Comparison of ENCODE assay signal across 8 mouse cellular contexts in genomic region chr15:99251111-99251510, GRCm38 (mm10). TPM values are rescaled to one million over a fixed set of nuclear protein-coding genes. Genes with fewer than 3 reads are reported as not detected.
DNase-seq lines count a peak whose midpoint lies in the region; ATAC-seq lines count a peak whose summit lies in the region.
"Not testable (repeated sequence)": the region's sequence is repeated elsewhere in the genome, so short reads cannot be mapped to it uniquely, and the experiment has no call there.
"Had no signal": no experiment of that assay in that cellular context is flagged by ENCODE, and none has a peak within 500 bp of the region (broad histone marks: within the 10 kb centered on the region; RNA-seq: fewer than 3 reads in every experiment).

No protein-coding gene starts in this region.

- peak overlapping the region; percentile 97; the same call in 1 of the 2 replicates for H3K27ac ChIP-seq in embryonic facial prominence, embryonic 13.5 days
- peak overlapping the region; percentile 77 for H3K27ac ChIP-seq in heart, embryonic 10.5 days
- H3K27ac ChIP-seq in intestine, embryonic 15.5 days = 0 out of 2 replicates have a peak overlapping the region, but pooled peaks have one; percentile 40
- H3K27ac ChIP-seq in limb, embryonic 10.5 days = peak overlapping the region; percentile 93
- H3K27ac ChIP-seq in lung, embryonic 16.5 days (ENCODE audit: low read length) = not testable (repeated sequence)

- H3K4me1 ChIP-seq in embryonic facial prominence, embryonic 13.5 days = peaks cover 15% of the 10 kb centered on the region
- peaks cover 54% of the 10 kb centered on the region for H3K4me1 ChIP-seq in heart, embryonic 10.5 days
- H3K4me1 ChIP-seq in intestine, embryonic 15.5 days (replicated peaks) = 0 out of 2 replicates have a peak, but pooled peaks cover 13% of the 10 kb centered on the region
- H3K4me1 ChIP-seq in limb, embryonic 10.5 days = peaks cover 21% of the 10 kb centered on the region
- H3K4me1 ChIP-seq in lung, embryonic 16.5 days (replicated peaks; ENCODE audit: control insufficient read depth, insufficient read depth, low read length) = not testable (repeated sequence)

- H3K9ac ChIP-seq in embryonic facial prominence, embryonic 13.5 days = peak overlapping the region; percentile 73
- H3K9ac ChIP-seq in intestine, embryonic 15.5 days = peak overlapping the region; percentile 50
- peak overlapping the region; percentile 81 for H3K9ac ChIP-seq in lung, embryonic 16.5 days (ENCODE audit: low read length)

- not testable (repeated sequence) for H3K27me3 ChIP-seq in embryonic facial prominence, embryonic 13.5 days; heart, embryonic 10.5 days (ENCODE audit: insufficient read depth, poor library complexity, severe bottlenecking); intestine, embryonic 15.5 days (replicated peaks); limb, embryonic 10.5 days (ENCODE audit: low read depth, poor library complexity, severe bottlenecking); lung, embryonic 16.5 days (ENCODE audit: control insufficient read depth, insufficient read depth, low read depth, low read length)

- H3K9me3 ChIP-seq in embryonic facial prominence, embryonic 13.5 days; heart, embryonic 10.5 days; intestine, embryonic 15.5 days; limb, embryonic 10.5 days (replicated peaks); lung, embryonic 16.5 days (ENCODE audit: control insufficient read depth, low read length): not testable (repeated sequence)

- under 1% methylated on average over 14 of the region's 15 CpGs for WGBS in embryonic facial prominence, embryonic 13.5 days
- 1% methylated on average over 14 of the region's 15 CpGs for WGBS in heart, embryonic 10.5 days
- under 1% methylated on average over 14 of the region's 15 CpGs for WGBS in intestine, embryonic 15.5 days
- WGBS in limb, embryonic 10.5 days = under 1% methylated on average over 15 of the region's 15 CpGs
- WGBS in lung, embryonic 16.5 days = 1% methylated on average over 14 of the region's 15 CpGs

- H3K36me3 ChIP-seq in embryonic facial prominence, embryonic 13.5 days = peaks cover 40% of the 10 kb centered on the region
- peaks cover 38% of the 10 kb centered on the region for H3K36me3 ChIP-seq in heart, embryonic 10.5 days
- not testable (repeated sequence) for H3K36me3 ChIP-seq in intestine, embryonic 15.5 days
- H3K36me3 ChIP-seq in limb, embryonic 10.5 days = peaks cover 41% of the 10 kb centered on the region
- peaks cover 12% of the 10 kb centered on the region for H3K36me3 ChIP-seq in lung, embryonic 16.5 days (ENCODE audit: control insufficient read depth, insufficient read depth, low read length)

- not testable (repeated sequence) for ATAC-seq in embryonic facial prominence, embryonic 13.5 days (ENCODE audit: insufficient number of reproducible peaks, insufficient read depth, low FRiP score, low TSS enrichment, low read depth)
- peak; percentile 21; the same call in 1 of the 2 replicates for ATAC-seq in intestine, embryonic 15.5 days
- peak; percentile 7; the same call in 1 of the 2 replicates for ATAC-seq in lung, embryonic 16.5 days (ENCODE audit: low read depth)

- DNase-seq in Muller cell, postnatal 12 days (ENCODE audit: inconsistent ontology term) = peak; percentile 35
- not testable (repeated sequence) for DNase-seq in heart, embryonic 10.5 days (ENCODE audit: low spot score); limb, embryonic 10.5 days (ENCODE audit: low spot score)
- peak; percentile 20 to 21 for DNase-seq in natural killer cell, adult 2 months (ENCODE audit: low spot score in 2 of 2)

- H3K4me2 ChIP-seq in embryonic facial prominence, embryonic 13.5 days = peak overlapping the region; percentile 69
- H3K4me2 ChIP-seq in intestine, embryonic 15.5 days (replicated peaks) = peak overlapping the region; percentile 78
- peak overlapping the region; percentile 53 for H3K4me2 ChIP-seq in lung, embryonic 16.5 days (ENCODE audit: low read depth, low read length)

- peak overlapping the region; percentile 57 for H3K4me3 ChIP-seq in embryonic facial prominence, embryonic 13.5 days
- H3K4me3 ChIP-seq in heart, embryonic 10.5 days = peak overlapping the region; percentile 82
- H3K4me3 ChIP-seq in intestine, embryonic 15.5 days (replicated peaks) = peak overlapping the region; percentile 61
- peak overlapping the region; percentile 68 for H3K4me3 ChIP-seq in limb, embryonic 10.5 days
- H3K4me3 ChIP-seq in lung, embryonic 16.5 days (ENCODE audit: low read length) = peak overlapping the region; percentile 77

RNA-seq across cellular contexts. Expression of gene Mcrs1, which starts 0.7 kb away (rescaled TPM):
- 131 and 146 TPM in 2 replicates for polyA plus RNA-seq in embryonic facial prominence, embryonic 13.5 days (2015; fragmentation: Nextera tagmentation; extraction: Ambion mirVana)
- polyA plus RNA-seq in heart, embryonic 10.5 days (2016; fragmentation: Nextera tagmentation; extraction: Ambion mirVana) = 174 and 196 TPM in 2 replicates
- polyA plus RNA-seq in intestine, embryonic 15.5 days (2015; fragmentation: Nextera tagmentation; extraction: Ambion mirVana) = 119 and 121 TPM in 2 replicates
- polyA plus RNA-seq in limb, embryonic 10.5 days (2016; fragmentation: Nextera tagmentation; extraction: Ambion mirVana) = 180 and 190 TPM in 2 replicates
- 131 and 135 TPM in 2 replicates for polyA plus RNA-seq in lung, embryonic 16.5 days (2015; fragmentation: Nextera tagmentation; extraction: Ambion mirVana)

RNA-seq across cellular contexts. Expression of gene Kcnh3, which starts 26.4 kb away (rescaled TPM):
- 1.4 and 2.0 TPM in 2 replicates for polyA plus RNA-seq in embryonic facial prominence, embryonic 13.5 days (2015; fragmentation: Nextera tagmentation; extraction: Ambion mirVana)
- 0.27 and 0.28 TPM in 2 replicates for polyA plus RNA-seq in heart, embryonic 10.5 days (2016; fragmentation: Nextera tagmentation; extraction: Ambion mirVana)
- polyA plus RNA-seq in intestine, embryonic 15.5 days (2015; fragmentation: Nextera tagmentation; extraction: Ambion mirVana) = 0.45 and 1.00 TPM in 2 replicates
- 0.15 TPM in 1 of 2 replicates, not detected in the other for polyA plus RNA-seq in limb, embryonic 10.5 days (2016; fragmentation: Nextera tagmentation; extraction: Ambion mirVana)
- 0.69 and 0.82 TPM in 2 replicates for polyA plus RNA-seq in lung, embryonic 16.5 days (2015; fragmentation: Nextera tagmentation; extraction: Ambion mirVana)
- polyA plus RNA-seq: inflammation-experienced regulatory T-cells, adult 6 months had no signal

RNA-seq across cellular contexts. Expression of gene Prpf40b, which starts 43.8 kb away (rescaled TPM):
- 82.4 and 83.6 TPM in 2 replicates for polyA plus RNA-seq in embryonic facial prominence, embryonic 13.5 days (2015; fragmentation: Nextera tagmentation; extraction: Ambion mirVana)
- 40.0 and 54.7 TPM in 2 replicates for polyA plus RNA-seq in heart, embryonic 10.5 days (2016; fragmentation: Nextera tagmentation; extraction: Ambion mirVana)
- polyA plus RNA-seq in intestine, embryonic 15.5 days (2015; fragmentation: Nextera tagmentation; extraction: Ambion mirVana) = 35.0 and 42.6 TPM in 2 replicates
- 59.3 and 71.2 TPM in 2 replicates for polyA plus RNA-seq in limb, embryonic 10.5 days (2016; fragmentation: Nextera tagmentation; extraction: Ambion mirVana)
- polyA plus RNA-seq in lung, embryonic 16.5 days (2015; fragmentation: Nextera tagmentation; extraction: Ambion mirVana) = 54.0 and 55.1 TPM in 2 replicates

RNA-seq across cellular contexts. Expression of gene Fam186b, which starts 44.6 kb away (rescaled TPM):
- polyA plus RNA-seq in embryonic facial prominence, embryonic 13.5 days (2015; fragmentation: Nextera tagmentation; extraction: Ambion mirVana) = 0.12 and 0.42 TPM in 2 replicates
- polyA plus RNA-seq in heart, embryonic 10.5 days (2016; fragmentation: Nextera tagmentation; extraction: Ambion mirVana) = 0.19 and 0.37 TPM in 2 replicates
- 0.18 TPM in 1 of 2 replicates, not detected in the other for polyA plus RNA-seq in intestine, embryonic 15.5 days (2015; fragmentation: Nextera tagmentation; extraction: Ambion mirVana)
- polyA plus RNA-seq in limb, embryonic 10.5 days (2016; fragmentation: Nextera tagmentation; extraction: Ambion mirVana) = 0.21 and 0.29 TPM in 2 replicates
- 0.15 and 0.23 TPM in 2 replicates for polyA plus RNA-seq in lung, embryonic 16.5 days (2015; fragmentation: Nextera tagmentation; extraction: Ambion mirVana)
